In the genomic region with DNA sequence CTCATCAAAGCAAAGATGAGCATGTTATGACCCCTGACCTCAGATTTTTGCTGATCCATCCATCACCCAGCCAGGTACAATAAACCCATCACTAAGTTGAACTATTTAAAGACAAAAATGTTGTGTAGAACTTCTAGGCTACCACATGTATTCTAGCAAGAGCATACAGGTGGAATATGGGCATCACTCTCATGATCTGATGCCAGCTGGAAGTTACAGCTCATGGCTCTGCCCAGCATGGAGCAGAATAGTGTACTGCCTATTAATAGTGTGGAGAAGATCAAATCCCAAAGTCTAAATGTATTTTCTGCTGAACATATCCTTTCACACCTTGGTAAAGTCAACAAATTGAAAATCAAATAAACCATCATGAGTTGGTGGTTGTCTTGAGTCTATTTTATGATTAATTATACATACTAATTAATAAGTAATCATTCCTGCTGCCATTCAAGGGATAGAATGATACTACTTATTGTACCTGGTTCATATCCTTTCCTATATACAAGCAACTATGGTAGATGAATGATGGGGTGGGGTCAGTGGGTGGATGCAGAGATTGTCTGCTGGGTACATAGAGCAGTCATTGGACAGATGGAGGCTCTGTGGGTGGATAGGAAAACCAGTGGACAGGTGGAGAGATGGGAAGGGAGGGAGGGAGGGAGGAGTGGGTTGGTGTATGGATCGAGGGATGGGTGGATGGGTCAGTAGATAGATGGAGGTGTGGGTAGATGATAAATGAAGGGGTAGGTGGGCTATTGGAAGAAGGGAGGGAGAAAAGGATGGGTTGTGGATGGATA, we compare ENCODE assay signal across 25 mouse cellular contexts.
"Had no signal": no experiment of that assay in that cellular context is flagged by ENCODE, and none has a peak within 500 bp of the region (broad histone marks: within the 10 kb centered on the region; RNA-seq: fewer than 3 reads in every experiment).

No protein-coding gene starts in this region.

- H3K27ac ChIP-seq: heart, embryonic 10.5 days; hindbrain, embryonic 10.5 days; hindbrain, embryonic 12.5 days; hindbrain, embryonic 14.5 days; intestine, embryonic 15.5 days; layer of hippocampus, adult 2 months; left cerebral cortex, adult 2 months; limb, embryonic 10.5 days; limb, embryonic 12.5 days; liver, embryonic 13.5 days; liver, embryonic 15.5 days had no signal

- H3K4me2 ChIP-seq: heart, embryonic 12.5 days; hindbrain, embryonic 12.5 days; hindbrain, embryonic 14.5 days; intestine, embryonic 15.5 days; limb, embryonic 12.5 days; liver, embryonic 11.5 days; liver, embryonic 13.5 days; liver, embryonic 15.5 days had no signal

- DNase-seq: gastrocnemius, postnatal 10 days; heart, adult 18-20 months; heart, postnatal 10 days; heart, postnatal 4 days; kidney, adult 18-20 months; kidney, adult 8-10 months; kidney, postnatal 10 days; kidney, postnatal 4 days; liver; liver, embryonic 13.5 days had no signal

- ATAC-seq: hindbrain, embryonic 16.5 days; inflammation-experienced regulatory T-cells, adult 6 months; intestine, embryonic 15.5 days; intestine, postnatal 0 days had no signal

- H3K9ac ChIP-seq: heart, embryonic 12.5 days; hindbrain, embryonic 12.5 days; hindbrain, embryonic 14.5 days; intestine, embryonic 15.5 days; limb, embryonic 12.5 days; liver, embryonic 13.5 days; liver, embryonic 15.5 days had no signal

- H3K4me3 ChIP-seq: heart, embryonic 10.5 days; heart, embryonic 12.5 days; hindbrain, embryonic 10.5 days; hindbrain, embryonic 12.5 days; intestine, embryonic 15.5 days; layer of hippocampus, adult 2 months; left cerebral cortex, adult 2 months; limb, embryonic 10.5 days; limb, embryonic 12.5 days; liver, embryonic 13.5 days; liver, embryonic 15.5 days had no signal

- H3K36me3 ChIP-seq: hindbrain, embryonic 12.5 days; liver, embryonic 13.5 days; liver, embryonic 15.5 days had no signal

- H3K4me1 ChIP-seq: intestine, embryonic 15.5 days had no signal

- H3K9me3 ChIP-seq: heart, embryonic 10.5 days; heart, embryonic 12.5 days; hindbrain, embryonic 10.5 days; hindbrain, embryonic 12.5 days; intestine, embryonic 15.5 days; limb, embryonic 10.5 days; limb, embryonic 12.5 days; liver, embryonic 13.5 days; liver, embryonic 15.5 days had no signal

- H3K27me3 ChIP-seq: heart, embryonic 12.5 days; intestine, embryonic 15.5 days; limb, embryonic 12.5 days; liver, embryonic 13.5 days; liver, embryonic 15.5 days had no signal
